Mouse (Mus musculus) frontal cortex, postnatal 25 days (tissue): ENCODE results near the gene Mavs.

Experiments
- DNase-seq, 2 experiments: peaks; one replicate each; pipeline ENCODE4 v3.0.0; 2022; ENCODE audit warnings: low spot score in 2 of 2

Gene Mavs

GRCm38 (mm10) chr2:131261481-131262212, 27.8 kb downstream of the Mavs start:
- no peak for DNase-seq

GRCm38 (mm10) chr2:131262213-131262672, 28.4 kb downstream of the Mavs start, which contains the start of gene Pank2:
Pank2 (plus strand) TSS chr2:131262495.
- DNase-seq = peak; percentile 96 to 97

- DNase-seq = no peak
Observed at GRCm38 (mm10) chr2:131262680-131263670, 29.1 kb downstream of the Mavs start.

- DNase-seq = no peak
Observed at GRCm38 (mm10) chr2:131264027-131264426, 30.2 kb downstream of the Mavs start.

GRCm38 (mm10) chr2:131265056-131265455, 31.2 kb downstream of the Mavs start:
- no peak for DNase-seq

GRCm38 (mm10) chr2:131275493-131275892, 41.6 kb downstream of the Mavs start:
- no peak for DNase-seq

GRCm38 (mm10) chr2:131276722-131277121, 42.9 kb downstream of the Mavs start:
- no peak for DNase-seq

GRCm38 (mm10) chr2:131281596-131281995, 47.7 kb downstream of the Mavs start:
- no peak for DNase-seq

GRCm38 (mm10) chr2:131286276-131286675, 52.4 kb downstream of the Mavs start:
- no peak for DNase-seq

GRCm38 (mm10) chr2:131290669-131291068, 56.8 kb downstream of the Mavs start:
- no peak for DNase-seq

- DNase-seq = no peak
Observed at GRCm38 (mm10) chr2:131296746-131297261, 62.9 kb downstream of the Mavs start.
